Mouse (Mus musculus): ENCODE results near the gene Flcn. TPM values are rescaled to one million over a fixed set of nuclear protein-coding genes. Genes with fewer than 3 reads are reported as not detected.

Flcn gene
- polyA plus RNA-seq, 1 experiment from 2014 or later, result 27.8 TPM

GRCm38 (mm10) chr11:59815482-59816065, 5.8 kb upstream of the Flcn start:
- Histone ChIP-seq H3K27ac (no peak overlapping the region), H3K9ac (no peak overlapping the region), H3K4me2 (no peak overlapping the region), H3K4me3 (replicated peaks) (no peak overlapping the region), H3K4me1 (no peaks in the 10 kb centered on the region), H3K36me3 (peaks cover 39% of the 10 kb centered on the region), H3K27me3 (replicated peaks) (no peaks in the 10 kb centered on the region), H3K9me3 (no peaks in the 10 kb centered on the region)
- WGBS, result 89% methylated on average over 6 of the region's 6 CpGs
- ATAC-seq (ENCODE audit: insufficient read depth, low FRiP score, low read depth), result no peak

GRCm38 (mm10) chr11:59814936-59815335, 5.1 kb upstream of the Flcn start:
- no peak overlapping the region for H3K9ac ChIP-seq
- H3K4me1 ChIP-seq, result no peaks in the 10 kb centered on the region
- H3K36me3 ChIP-seq, result peaks cover 33% of the 10 kb centered on the region
- H3K27ac ChIP-seq, result no peak overlapping the region
- H3K27me3 ChIP-seq (replicated peaks), result no peaks in the 10 kb centered on the region
- ATAC-seq (ENCODE audit: insufficient read depth, low FRiP score, low read depth), result no peak
- no peak overlapping the region for H3K4me2 ChIP-seq
- WGBS, result 83% methylated on average over 6 of the region's 6 CpGs
- no peaks in the 10 kb centered on the region for H3K9me3 ChIP-seq
- no peak overlapping the region for H3K4me3 ChIP-seq (replicated peaks)

DNA sequence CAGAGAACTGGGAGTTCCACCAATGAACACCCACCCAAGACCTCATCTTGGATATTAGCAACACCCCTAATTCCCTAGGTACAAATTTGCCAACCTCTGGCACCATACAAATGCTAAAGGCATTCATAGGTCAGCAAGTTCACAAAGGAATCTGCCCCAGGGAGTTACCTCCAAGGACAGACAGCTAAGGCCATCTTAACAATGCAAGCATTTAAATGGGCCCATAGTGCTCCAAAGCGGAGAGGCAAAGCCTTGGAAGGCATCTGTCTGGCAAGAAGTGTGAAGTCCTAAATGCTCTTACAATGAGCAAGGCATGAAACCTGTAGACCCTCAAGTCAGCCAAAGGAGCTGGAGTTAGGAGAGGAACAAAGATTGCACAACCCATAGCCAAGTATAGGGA, 4.5 kb upstream of the Flcn start:
- Histone ChIP-seq H3K27me3 (replicated peaks) (no peaks in the 10 kb centered on the region), H3K9me3 (no peaks in the 10 kb centered on the region), H3K4me2 (no peak overlapping the region), H3K36me3 (peaks cover 28% of the 10 kb centered on the region), H3K4me1 (no peaks in the 10 kb centered on the region), H3K27ac (no peak overlapping the region), H3K4me3 (replicated peaks) (no peak overlapping the region), H3K9ac (no peak overlapping the region)
- WGBS, result 89% methylated on average over 1 of the region's 1 CpGs
- no peak for ATAC-seq (ENCODE audit: insufficient read depth, low FRiP score, low read depth)

DNA sequence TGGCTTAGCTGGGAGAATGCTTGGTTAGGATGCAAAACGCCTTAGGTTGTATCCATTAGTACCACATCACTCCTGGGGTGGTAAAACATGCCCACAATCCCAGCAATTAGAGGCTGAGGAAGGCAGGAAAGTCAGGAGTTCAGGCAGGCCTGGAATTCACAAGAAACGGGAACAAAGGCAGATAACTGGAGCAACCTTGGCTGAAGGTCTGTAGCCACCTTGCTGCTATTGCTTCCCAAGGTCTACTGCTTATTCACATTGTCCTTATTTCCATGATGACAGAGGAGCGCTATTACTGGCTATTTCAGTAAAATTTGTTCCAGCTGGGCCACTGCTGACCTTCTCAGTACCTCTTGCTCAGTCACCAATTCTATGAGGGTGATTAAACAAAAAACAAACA, 3.5 kb upstream of the Flcn start:
- Histone ChIP-seq H3K4me3 (replicated peaks) (no peak overlapping the region), H3K27ac (no peak overlapping the region), H3K9ac (no peak overlapping the region), H3K4me1 (peaks cover 8% of the 10 kb centered on the region), H3K9me3 (no peaks in the 10 kb centered on the region), H3K4me2 (no peak overlapping the region), H3K36me3 (peaks cover 18% of the 10 kb centered on the region), H3K27me3 (replicated peaks) (no peaks in the 10 kb centered on the region)
- WGBS, result 65% methylated on average over 3 of the region's 3 CpGs
- ATAC-seq (ENCODE audit: insufficient read depth, low FRiP score, low read depth), result no peak

DNA sequence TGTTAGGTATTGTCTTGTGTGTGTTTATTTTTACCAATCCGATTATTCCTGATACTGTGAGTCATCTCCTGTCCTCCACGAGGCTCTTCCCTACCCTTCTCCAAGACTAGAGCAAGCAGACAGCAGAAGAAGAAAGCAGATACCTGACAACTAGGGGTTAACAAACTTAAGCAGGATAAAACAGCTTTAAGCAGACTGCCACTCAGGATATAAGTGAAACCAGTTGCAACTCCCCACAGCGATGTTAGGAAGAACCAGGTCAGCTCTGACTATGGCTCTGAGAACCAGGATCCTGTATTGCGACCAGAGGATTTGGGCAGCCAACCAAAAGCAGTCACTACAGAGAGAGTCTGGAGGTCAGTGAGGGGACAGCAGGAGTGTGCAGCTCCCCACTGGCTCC, 1.4 kb upstream of the Flcn start:
- peaks cover 11% of the 10 kb centered on the region for H3K4me1 ChIP-seq
- no peaks in the 10 kb centered on the region for H3K27me3 ChIP-seq (replicated peaks)
- no peak overlapping the region for H3K9ac ChIP-seq
- 67% methylated on average over 4 of the region's 4 CpGs for WGBS
- H3K4me3 ChIP-seq (replicated peaks), result no peak overlapping the region
- H3K4me2 ChIP-seq, result 0 out of 2 replicates have a peak overlapping the region, but pooled peaks have one; percentile 81
- H3K9me3 ChIP-seq, result no peaks in the 10 kb centered on the region
- H3K36me3 ChIP-seq, result peaks cover 9% of the 10 kb centered on the region; the same call in 1 of the 2 replicates
- no peak for ATAC-seq (ENCODE audit: insufficient read depth, low FRiP score, low read depth)
- H3K27ac ChIP-seq, result no peak overlapping the region

DNA sequence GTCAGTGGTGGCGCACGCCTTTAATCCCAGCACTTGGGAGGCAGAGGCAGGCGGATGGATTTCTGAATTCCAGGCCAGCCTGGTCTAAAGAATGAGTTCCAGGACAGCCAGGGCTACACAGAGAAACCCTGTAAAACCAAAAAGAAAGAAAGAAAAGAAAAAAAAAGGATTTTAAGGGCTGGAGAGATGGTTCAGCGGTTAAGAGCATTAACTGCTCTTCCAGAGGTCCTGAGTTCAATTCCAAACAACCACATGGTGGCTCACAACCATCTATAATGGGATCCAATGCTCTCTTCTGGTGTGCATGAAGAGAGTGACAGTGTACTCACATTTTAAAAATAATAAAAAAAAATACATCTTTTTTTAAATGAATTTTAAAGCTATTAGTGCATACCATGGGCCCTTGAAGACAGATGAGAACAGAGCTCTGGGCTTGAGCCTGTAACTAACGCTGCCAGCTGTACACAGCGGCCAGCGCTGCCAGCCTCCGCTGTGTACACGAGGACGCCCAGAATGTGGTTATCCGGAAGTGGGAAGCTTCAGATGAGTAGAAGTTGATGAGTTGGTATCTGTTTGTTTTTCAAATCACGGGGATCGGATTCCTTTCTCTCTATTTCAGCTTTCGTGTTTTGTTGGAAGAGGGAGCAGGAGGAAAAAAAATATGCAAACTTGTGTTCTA, 803 bp upstream of the Flcn start:
- Histone ChIP-seq H3K9me3 (no peaks in the 10 kb centered on the region), H3K9ac (no peak overlapping the region; the same call in 1 of the 2 replicates), H3K27ac (peak overlapping the region; percentile 98)

DNA sequence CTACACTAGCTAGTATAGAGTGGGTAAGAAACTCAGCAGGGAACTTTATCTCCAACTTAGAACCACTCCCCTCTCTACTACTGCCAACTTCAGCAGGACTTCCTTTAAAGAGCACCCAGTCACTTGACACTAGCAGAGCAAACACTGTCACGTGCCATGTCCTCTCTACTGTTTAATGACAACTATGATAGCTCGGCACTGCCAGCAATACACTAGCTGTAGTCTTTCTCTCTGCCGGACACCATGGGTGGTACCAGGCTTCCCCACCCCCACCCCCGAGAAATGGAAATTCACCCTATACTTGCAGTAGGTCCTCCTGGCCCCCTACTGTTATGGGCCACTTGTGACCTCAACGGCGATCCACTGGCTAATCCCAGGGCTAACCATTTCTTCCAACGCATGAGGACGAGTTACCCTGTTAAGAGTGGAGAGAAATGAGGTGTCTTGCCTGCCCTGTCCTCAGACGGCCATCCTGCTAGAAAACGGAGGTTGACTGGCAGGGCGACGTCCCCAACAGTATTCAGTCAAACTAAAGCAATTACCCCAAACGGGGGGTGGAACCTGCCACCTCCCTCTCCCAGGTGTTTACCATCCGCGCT, 646 bp downstream of the Flcn start:
- H3K9ac ChIP-seq, result peak overlapping the region; percentile 94
- no peaks in the 10 kb centered on the region for H3K27me3 ChIP-seq (replicated peaks)
- peak overlapping the region; percentile 81 for H3K4me2 ChIP-seq
- peaks cover 11% of the 10 kb centered on the region for H3K4me1 ChIP-seq
- peak; percentile 37 for ATAC-seq (ENCODE audit: insufficient read depth, low FRiP score, low read depth)
- peak overlapping the region; percentile 91 for H3K4me3 ChIP-seq (replicated peaks)
- WGBS, result under 1% methylated on average over 15 of the region's 15 CpGs
- peaks cover 24% of the 10 kb centered on the region for H3K36me3 ChIP-seq
- peak overlapping the region; percentile 98 for H3K27ac ChIP-seq
- no peaks in the 10 kb centered on the region for H3K9me3 ChIP-seq

More for the DNA sequence above, 803 bp upstream of the Flcn start:
- WGBS, result 57% methylated on average over 14 of the region's 14 CpGs
- peaks cover 11% of the 10 kb centered on the region for H3K4me1 ChIP-seq
- peak overlapping the region; percentile 91 for H3K4me3 ChIP-seq (replicated peaks)
- ATAC-seq (ENCODE audit: insufficient read depth, low FRiP score, low read depth), result no peak
- peak overlapping the region; percentile 81 for H3K4me2 ChIP-seq
- H3K27me3 ChIP-seq (replicated peaks), result no peaks in the 10 kb centered on the region
- H3K36me3 ChIP-seq, result peaks cover 15% of the 10 kb centered on the region

- Histone ChIP-seq H3K4me1 (peaks cover 11% of the 10 kb centered on the region), H3K27ac (peak overlapping the region; percentile 98; the same call in 1 of the 2 replicates), H3K27me3 (replicated peaks) (no peaks in the 10 kb centered on the region), H3K9ac (no peak overlapping the region), H3K9me3 (no peaks in the 10 kb centered on the region), H3K36me3 (peaks cover 30% of the 10 kb centered on the region), H3K4me3 (replicated peaks) (peak overlapping the region; percentile 91), H3K4me2 (peak overlapping the region; percentile 81)
- no peak for ATAC-seq (ENCODE audit: insufficient read depth, low FRiP score, low read depth)
- WGBS, result 61% methylated on average over 14 of the region's 14 CpGs
Observed at GRCm38 (mm10) chr11:59808170-59808960, 1.5 kb downstream of the Flcn start.

GRCm38 (mm10) chr11:59805656-59806055, 4.2 kb downstream of the Flcn start:
- 91% methylated on average over 2 of the region's 2 CpGs for WGBS
- no peak overlapping the region for H3K4me3 ChIP-seq (replicated peaks)
- H3K9me3 ChIP-seq, result no peaks in the 10 kb centered on the region
- no peak overlapping the region for H3K9ac ChIP-seq
- peaks cover 11% of the 10 kb centered on the region for H3K4me1 ChIP-seq
- peaks cover 55% of the 10 kb centered on the region for H3K36me3 ChIP-seq
- ATAC-seq (ENCODE audit: insufficient read depth, low FRiP score, low read depth), result no peak
- no peak overlapping the region for H3K4me2 ChIP-seq
- no peak overlapping the region for H3K27ac ChIP-seq
- no peaks in the 10 kb centered on the region for H3K27me3 ChIP-seq (replicated peaks)

- H3K4me2 ChIP-seq, result no peak overlapping the region
- H3K27ac ChIP-seq, result no peak overlapping the region
- H3K9me3 ChIP-seq, result no peaks in the 10 kb centered on the region
- WGBS, result 95% methylated on average over 1 of the region's 1 CpGs
- peaks cover 11% of the 10 kb centered on the region for H3K4me1 ChIP-seq
- no peak overlapping the region for H3K9ac ChIP-seq
- no peak overlapping the region for H3K4me3 ChIP-seq (replicated peaks)
- H3K27me3 ChIP-seq (replicated peaks), result no peaks in the 10 kb centered on the region
- no peak for ATAC-seq (ENCODE audit: insufficient read depth, low FRiP score, low read depth)
- H3K36me3 ChIP-seq, result peaks cover 59% of the 10 kb centered on the region
Observed at GRCm38 (mm10) chr11:59805256-59805655, 4.6 kb downstream of the Flcn start.

DNA sequence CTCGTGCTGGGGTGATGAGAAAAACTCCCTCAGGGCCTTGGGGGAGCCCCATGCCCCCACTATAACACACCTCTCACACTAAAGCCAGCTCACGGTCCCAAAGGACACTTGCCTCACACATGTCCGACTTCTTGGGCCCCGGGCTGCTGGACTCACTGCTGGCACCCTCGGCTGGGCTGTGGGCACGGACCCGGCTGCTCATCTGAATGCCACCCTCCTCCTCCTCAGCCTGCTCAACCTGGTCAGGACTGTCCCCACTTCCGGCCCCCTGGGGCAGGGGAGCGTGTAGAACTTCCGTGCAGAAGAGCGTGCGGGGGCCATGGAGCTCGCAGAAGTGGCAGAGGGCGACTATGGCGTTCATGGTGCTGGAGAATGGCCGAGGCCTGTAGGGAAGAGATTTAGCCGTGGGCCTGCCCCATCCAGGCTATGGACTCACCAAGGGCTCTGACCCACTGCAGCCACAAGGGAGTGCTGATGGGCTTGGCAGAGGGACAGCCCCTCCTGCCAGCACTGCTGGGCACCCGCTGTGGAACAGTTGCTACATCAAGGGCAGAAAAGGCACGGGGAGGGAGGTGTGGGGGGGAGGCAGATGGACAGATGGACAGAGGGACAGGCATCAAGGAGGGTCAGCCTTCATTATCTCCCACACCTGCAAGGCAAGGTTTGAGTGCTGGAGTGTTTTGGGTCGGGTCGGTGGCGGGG, 5.3 kb downstream of the Flcn start:
- Histone ChIP-seq H3K4me1 (peaks cover 11% of the 10 kb centered on the region), H3K4me3 (replicated peaks) (no peak overlapping the region), H3K36me3 (peaks cover 65% of the 10 kb centered on the region), H3K27me3 (replicated peaks) (no peaks in the 10 kb centered on the region), H3K4me2 (no peak overlapping the region), H3K9me3 (no peaks in the 10 kb centered on the region), H3K9ac (no peak overlapping the region), H3K27ac (no peak overlapping the region)
- no peak for ATAC-seq (ENCODE audit: insufficient read depth, low FRiP score, low read depth)
- 90% methylated on average over 22 of the region's 22 CpGs for WGBS
